Mouse (Mus musculus): ENCODE measurements at regions not wholly inside any gene's neighbourhood (a gene's known extent, or its start where the extent isn't known, plus 50 kb on each side); places are given as distances from the start of the nearest gene placed in this dataset.

GRCm38 (mm10) chr4:78666326-78666725 is 454.6 kb upstream of the Ptprd start:
- Histone ChIP-seq H3K4me3 (no peak overlapping the region), H3K27me3 (no peaks in the 10 kb centered on the region), H3K36me3 (no peaks in the 10 kb centered on the region), H3K9ac (no peak overlapping the region), H3K9me3 (no peaks in the 10 kb centered on the region), H3K4me2 (no peak overlapping the region), H3K4me1 (no peaks in the 10 kb centered on the region), H3K27ac (no peak overlapping the region)
- 71% methylated on average over 1 of the region's 1 CpGs for WGBS
- no peak for ATAC-seq (ENCODE audit: borderline replicate concordance, extremely low read depth, low FRiP score, low TSS enrichment)

GRCm38 (mm10) chr4:78642773-78643172 is 431.0 kb upstream of the Ptprd start:
- H3K36me3 ChIP-seq: no peaks in the 10 kb centered on the region

GRCm38 (mm10) chr4:78606461-78606830 is 394.7 kb upstream of the Ptprd start:
- H3K4me2 ChIP-seq: peak overlapping the region; percentile 49
- no peak overlapping the region for H3K9ac ChIP-seq
- H3K4me3 ChIP-seq: peak overlapping the region; percentile 25
- no peaks in the 10 kb centered on the region for H3K36me3 ChIP-seq
- no peaks in the 10 kb centered on the region for H3K27me3 ChIP-seq
- WGBS: 10% methylated on average over 18 of the region's 18 CpGs
- H3K27ac ChIP-seq: no peak overlapping the region
- 0 out of 2 replicates have a peak, but pooled peaks cover 3% of the 10 kb centered on the region for H3K4me1 ChIP-seq
- no peaks in the 10 kb centered on the region for H3K9me3 ChIP-seq
- no peak for ATAC-seq (ENCODE audit: borderline replicate concordance, extremely low read depth, low FRiP score, low TSS enrichment)

More at GRCm38 (mm10) chr4:78642773-78643172, 431.0 kb upstream of the Ptprd start:
- H3K4me3 ChIP-seq: no peak overlapping the region
- H3K27ac ChIP-seq: no peak overlapping the region
- 67% methylated on average over 1 of the region's 1 CpGs for WGBS
- H3K27me3 ChIP-seq: no peaks in the 10 kb centered on the region
- no peak overlapping the region for H3K9ac ChIP-seq
- no peaks in the 10 kb centered on the region for H3K9me3 ChIP-seq
- ATAC-seq (ENCODE audit: borderline replicate concordance, extremely low read depth, low FRiP score, low TSS enrichment): no peak
- H3K4me2 ChIP-seq: no peak overlapping the region
- H3K4me1 ChIP-seq: no peaks in the 10 kb centered on the region

GRCm38 (mm10) chr4:78605763-78606460 is 394.2 kb upstream of the Ptprd start:
- Histone ChIP-seq H3K4me3 (peak overlapping the region; percentile 25), H3K27ac (no peak overlapping the region), H3K27me3 (no peaks in the 10 kb centered on the region), H3K36me3 (no peaks in the 10 kb centered on the region), H3K4me1 (0 out of 2 replicates have a peak, but pooled peaks cover 3% of the 10 kb centered on the region), H3K9me3 (no peaks in the 10 kb centered on the region), H3K9ac (no peak overlapping the region), H3K4me2 (peak overlapping the region; percentile 49)
- WGBS: 77% methylated on average over 4 of the region's 4 CpGs
- no peak for ATAC-seq (ENCODE audit: borderline replicate concordance, extremely low read depth, low FRiP score, low TSS enrichment)

- Histone ChIP-seq H3K4me2 (no peak overlapping the region), H3K9ac (no peak overlapping the region), H3K36me3 (no peaks in the 10 kb centered on the region), H3K27ac (no peak overlapping the region), H3K4me1 (no peaks in the 10 kb centered on the region), H3K9me3 (no peaks in the 10 kb centered on the region), H3K4me3 (no peak overlapping the region), H3K27me3 (no peaks in the 10 kb centered on the region)
- ATAC-seq (ENCODE audit: borderline replicate concordance, extremely low read depth, low FRiP score, low TSS enrichment): no peak
- WGBS: 80% methylated on average over 2 of the region's 2 CpGs
Measured at GRCm38 (mm10) chr4:78581590-78581989, 369.8 kb upstream of the Ptprd start.

- WGBS: 77% methylated on average over 2 of the region's 2 CpGs
- Histone ChIP-seq H3K4me3 (no peak overlapping the region), H3K4me1 (no peaks in the 10 kb centered on the region), H3K9me3 (no peaks in the 10 kb centered on the region), H3K27ac (no peak overlapping the region), H3K36me3 (no peaks in the 10 kb centered on the region), H3K9ac (no peak overlapping the region), H3K27me3 (no peaks in the 10 kb centered on the region), H3K4me2 (no peak overlapping the region)
- no peak for ATAC-seq (ENCODE audit: borderline replicate concordance, extremely low read depth, low FRiP score, low TSS enrichment)
Measured at GRCm38 (mm10) chr4:78565356-78565755, 353.6 kb upstream of the Ptprd start.

Data from lung, embryonic 15.5 days (tissue).